In genomic region chr8:121654966-121655494, GRCm38 (mm10) we compare ENCODE assay signal across 27 mouse cellular contexts. TPM values are rescaled to one million over a fixed set of nuclear protein-coding genes. Genes with fewer than 3 reads are reported as not detected.
A peak's percentile ranks its signal among the peaks of the same experiment; 100 is the strongest.
DNase-seq lines count a peak whose midpoint lies in the region; ATAC-seq and TF ChIP-seq lines count a peak whose summit lies in the region.
"Had no signal": no experiment of that assay in that cellular context is flagged by ENCODE, and none has a peak within 500 bp of the region (broad histone marks: within the 10 kb centered on the region; RNA-seq: fewer than 3 reads in every experiment).

No protein-coding gene starts in this region.

- ATAC-seq in cerebellum, adult (ENCODE audit: insufficient number of reproducible peaks, low FRiP score, low TSS enrichment): no peak
- no peak for ATAC-seq in hindbrain, embryonic 15.5 days (ENCODE audit: low FRiP score, low read depth)
- ATAC-seq in neural tube, embryonic 12.5 days (ENCODE audit: low FRiP score, low read depth): no peak
- no peak for ATAC-seq in neural tube, embryonic 15.5 days (ENCODE audit: low FRiP score)
- ATAC-seq: CD4-positive, CD25-positive, alpha-beta regulatory T cell, adult 4 months had no signal

- no peak overlapping the region for H3K9ac ChIP-seq in hindbrain, embryonic 15.5 days
- 0 out of 2 replicates have a peak overlapping the region, but pooled peaks have one; percentile 5 for H3K9ac ChIP-seq in neural tube, embryonic 12.5 days
- no peak overlapping the region for H3K9ac ChIP-seq in neural tube, embryonic 15.5 days (replicated peaks)
- H3K9ac ChIP-seq: embryonic facial prominence, embryonic 15.5 days; forebrain, embryonic 12.5 days; heart, embryonic 12.5 days; kidney, embryonic 15.5 days; liver, embryonic 14.5 days; stomach, embryonic 15.5 days had no signal

- H3K27me3 ChIP-seq in hindbrain, embryonic 15.5 days: no peaks in the 10 kb centered on the region
- peaks cover 6% of the 10 kb centered on the region; the same call in 1 of the 2 replicates for H3K27me3 ChIP-seq in hindbrain, embryonic 10.5 days (ENCODE audit: insufficient read depth, poor library complexity, severe bottlenecking)
- H3K27me3 ChIP-seq in neural tube, embryonic 12.5 days (replicated peaks): no peaks in the 10 kb centered on the region
- H3K27me3 ChIP-seq in neural tube, embryonic 15.5 days (replicated peaks): no peaks in the 10 kb centered on the region
- H3K27me3 ChIP-seq: embryonic facial prominence, embryonic 15.5 days; forebrain, embryonic 12.5 days; heart, embryonic 12.5 days; kidney, embryonic 15.5 days; stomach, embryonic 15.5 days had no signal

- TF ChIP-seq CTCF in gastrocnemius, adult 2 months (IDR thresholded peaks at IDR 0.05): no peak

- 82% methylated on average over 14 of the region's 14 CpGs for WGBS in hindbrain, embryonic 15.5 days
- WGBS in hindbrain, embryonic 10.5 days: 78% methylated on average over 14 of the region's 14 CpGs
- 87% methylated on average over 14 of the region's 14 CpGs for WGBS in neural tube, embryonic 12.5 days
- WGBS in neural tube, embryonic 15.5 days: 88% methylated on average over 14 of the region's 14 CpGs

- H3K4me2 ChIP-seq in hindbrain, embryonic 15.5 days: no peak overlapping the region
- H3K4me2 ChIP-seq in neural tube, embryonic 12.5 days (replicated peaks): no peak overlapping the region
- no peak overlapping the region for H3K4me2 ChIP-seq in neural tube, embryonic 15.5 days
- H3K4me2 ChIP-seq: embryonic facial prominence, embryonic 15.5 days; kidney, embryonic 15.5 days had no signal

- peaks cover 28% of the 10 kb centered on the region for H3K4me1 ChIP-seq in hindbrain, embryonic 15.5 days (replicated peaks)
- peaks cover 43% of the 10 kb centered on the region for H3K4me1 ChIP-seq in hindbrain, embryonic 10.5 days (replicated peaks)
- peaks cover 27% of the 10 kb centered on the region for H3K4me1 ChIP-seq in neural tube, embryonic 12.5 days
- H3K4me1 ChIP-seq in neural tube, embryonic 15.5 days: peaks cover 36% of the 10 kb centered on the region

- no peaks in the 10 kb centered on the region for H3K36me3 ChIP-seq in hindbrain, embryonic 15.5 days
- H3K36me3 ChIP-seq in hindbrain, embryonic 10.5 days: peaks cover 7% of the 10 kb centered on the region
- no peaks in the 10 kb centered on the region for H3K36me3 ChIP-seq in neural tube, embryonic 12.5 days
- no peaks in the 10 kb centered on the region for H3K36me3 ChIP-seq in neural tube, embryonic 15.5 days
- H3K36me3 ChIP-seq: embryonic facial prominence, embryonic 15.5 days; kidney, embryonic 15.5 days; stomach, embryonic 15.5 days had no signal

- H3K4me3 ChIP-seq in hindbrain, embryonic 15.5 days: no peak overlapping the region
- H3K4me3 ChIP-seq in hindbrain, embryonic 10.5 days: no peak overlapping the region
- no peak overlapping the region for H3K4me3 ChIP-seq in neural tube, embryonic 12.5 days
- no peak overlapping the region for H3K4me3 ChIP-seq in neural tube, embryonic 15.5 days (replicated peaks)
- H3K4me3 ChIP-seq in gastrocnemius, adult 2 months: no peak overlapping the region
- H3K4me3 ChIP-seq: forebrain, embryonic 12.5 days; heart, embryonic 12.5 days; kidney, embryonic 15.5 days; stomach, embryonic 15.5 days had no signal

- intact Hi-C loops in gastrocnemius, adult 2 months (cut with DNase I): loop anchor here (5.0 kb wide), 1 partner anchor 53 kb away; no protein-coding TSS in a partner anchor

- no peaks in the 10 kb centered on the region for H3K9me3 ChIP-seq in hindbrain, embryonic 15.5 days
- no peaks in the 10 kb centered on the region for H3K9me3 ChIP-seq in hindbrain, embryonic 10.5 days
- no peaks in the 10 kb centered on the region for H3K9me3 ChIP-seq in neural tube, embryonic 12.5 days
- H3K9me3 ChIP-seq in neural tube, embryonic 15.5 days (replicated peaks): no peaks in the 10 kb centered on the region
- H3K9me3 ChIP-seq: embryonic facial prominence, embryonic 15.5 days; forebrain, embryonic 12.5 days; heart, embryonic 12.5 days; kidney, embryonic 15.5 days; stomach, embryonic 15.5 days had no signal

- peak; percentile 65 for DNase-seq in cerebellum, adult 9-11 months
- no peak for DNase-seq in hindbrain, embryonic 10.5 days (ENCODE audit: low spot score)
- DNase-seq in gastrocnemius, adult 2 months: no peak
- DNase-seq: adrenal gland, postnatal 14 days; gastrocnemius, postnatal 25 days; heart, adult 18-20 months; heart, postnatal 4 days; kidney, adult 18-20 months; kidney, postnatal 25 days; liver; lung, adult 2 months; lung, postnatal 10 days; retina, postnatal 1 day; right cerebral cortex, postnatal 25 days had no signal

- H3K27ac ChIP-seq in hindbrain, embryonic 15.5 days (replicated peaks): peak overlapping the region; percentile 99; the same call in 1 of the 2 replicates
- no peak overlapping the region for H3K27ac ChIP-seq in hindbrain, embryonic 10.5 days
- H3K27ac ChIP-seq in neural tube, embryonic 12.5 days: no peak overlapping the region
- H3K27ac ChIP-seq in neural tube, embryonic 15.5 days (replicated peaks): no peak overlapping the region
- H3K27ac ChIP-seq in gastrocnemius, adult 2 months: no peak overlapping the region
- H3K27ac ChIP-seq: embryonic facial prominence, embryonic 15.5 days; forebrain, embryonic 12.5 days; kidney, embryonic 15.5 days; liver, embryonic 14.5 days; macrophage; stomach, embryonic 15.5 days had no signal

RNA-seq across cellular contexts. Expression of gene Zcchc14, which starts 2.3 kb away (rescaled TPM):
- 21.6 and 23.9 TPM in 2 replicates for polyA plus RNA-seq in hindbrain, embryonic 15.5 days (2015; fragmentation: Nextera tagmentation; extraction: Ambion mirVana)
- polyA plus RNA-seq in hindbrain, embryonic 10.5 days (2016; fragmentation: Nextera tagmentation; extraction: Ambion mirVana): 14.6 and 17.3 TPM in 2 replicates
- polyA plus RNA-seq in neural tube, embryonic 12.5 days (2016; fragmentation: Nextera tagmentation; extraction: Ambion mirVana): 23.1 and 23.9 TPM in 2 replicates
- 16.7 and 21.3 TPM in 2 replicates for polyA plus RNA-seq in neural tube, embryonic 15.5 days (2015; fragmentation: Nextera tagmentation; extraction: Ambion mirVana)
- total RNA-seq in gastrocnemius, adult 2 months (2021): 10 to 100 TPM; 18.8 to 22.3 TPM
- total RNA-seq: megakaryocyte-erythroid progenitor cell, adult 5-6 weeks had no signal
